ENCODE assay signal across 25 mouse cellular contexts in genomic region chr11:112720652-112721051, GRCm38 (mm10).
"Had no signal": no experiment of that assay in that cellular context is flagged by ENCODE, and none has a peak within 500 bp of the region (broad histone marks: within the 10 kb centered on the region; RNA-seq: fewer than 3 reads in every experiment).

No protein-coding gene starts in this region.

- H3K9ac ChIP-seq: limb, embryonic 13.5 days; liver, embryonic 13.5 days; lung, embryonic 15.5 days; midbrain, embryonic 13.5 days; neural tube, embryonic 13.5 days had no signal

- H3K4me1 ChIP-seq: liver, embryonic 13.5 days; lung, embryonic 15.5 days; megakaryocyte, embryonic 14.5 days; midbrain, embryonic 10.5 days; midbrain, embryonic 13.5 days; neural tube, embryonic 13.5 days had no signal

- H3K36me3 ChIP-seq: limb, embryonic 10.5 days; limb, embryonic 13.5 days; liver, embryonic 13.5 days; lung, embryonic 15.5 days; midbrain, embryonic 10.5 days; midbrain, embryonic 13.5 days; neural tube, embryonic 13.5 days had no signal

- H3K4me2 ChIP-seq: limb, embryonic 13.5 days; liver, embryonic 13.5 days; lung, embryonic 15.5 days; midbrain, embryonic 13.5 days; neural tube, embryonic 13.5 days had no signal

- H3K27me3 ChIP-seq: limb, embryonic 13.5 days; liver, embryonic 13.5 days; lung, embryonic 15.5 days; megakaryocyte, embryonic 14.5 days; midbrain, embryonic 13.5 days; neural tube, embryonic 13.5 days had no signal

- DNase-seq: kidney, adult 18-20 months; kidney, postnatal 14 days; layer of hippocampus, adult 9-11 months; liver, embryonic 13.5 days; lung, adult 18-20 months; lung, postnatal 10 days; lung, postnatal 36 days; right cerebral cortex, adult 18-20 months; right cerebral cortex, postnatal 14 days; right cerebral cortex, postnatal 4 days; thymus, adult 2 months; thymus, postnatal 14 days; thymus, postnatal 4 days had no signal

- ATAC-seq: inflammation-experienced regulatory T-cells, adult 6 months; midbrain, embryonic 13.5 days; midbrain, embryonic 16.5 days had no signal

- H3K27ac ChIP-seq: layer of hippocampus, adult 2 months; limb, embryonic 10.5 days; limb, embryonic 13.5 days; liver, embryonic 13.5 days; lung, embryonic 15.5 days; midbrain, embryonic 10.5 days; midbrain, embryonic 13.5 days; neural tube, embryonic 13.5 days; stomach, postnatal 0 days had no signal

- H3K4me3 ChIP-seq: layer of hippocampus, adult 2 months; limb, embryonic 10.5 days; limb, embryonic 13.5 days; liver, embryonic 13.5 days; lung, embryonic 15.5 days; megakaryocyte, embryonic 14.5 days; midbrain, embryonic 10.5 days; midbrain, embryonic 13.5 days; myocyte; neural tube, embryonic 13.5 days had no signal

- H3K9me3 ChIP-seq: limb, embryonic 10.5 days; lung, embryonic 15.5 days; midbrain, embryonic 10.5 days; midbrain, embryonic 13.5 days had no signal
